Mouse (Mus musculus) lung, adult 2 months (tissue): ENCODE results near the gene Dlgap1. TPM values are rescaled to one million over a fixed set of nuclear protein-coding genes. Genes with fewer than 3 reads are reported as not detected.

Experiments
- DNase-seq: peaks from one replicate; pipeline ENCODE4 v3.0.0; 2022
- H3K4me1 ChIP-seq: fragments of 200-500 bp; 2 replicates; pipeline ENCODE4 v1.6.1; 2011; ENCODE audit warnings: low read length; ENCODE audit not compliant: control insufficient read depth, insufficient read depth
- H3K4me3 ChIP-seq: fragments of 200-500 bp; replicated peaks from 2 replicates; pipeline ENCODE3; 2011; ENCODE audit warnings: low read depth, mild to moderate bottlenecking, control low read depth, low read length; ENCODE audit errors: extremely low read depth
- CTCF ChIP-seq: fragments of 200-500 bp; IDR thresholded peaks from 2 replicates; pipeline ENCODE4 v1.5.1; 2011; ENCODE audit warnings: mild to moderate bottlenecking, low read length, control low read depth; ENCODE audit not compliant: insufficient read depth
- POLR2A ChIP-seq: fragments of 200-500 bp; IDR thresholded peaks from 2 replicates; pipeline ENCODE4 v1.6.1; 2011; ENCODE audit warnings: low read depth, mild to moderate bottlenecking, control low read depth, low read length, borderline replicate concordance; ENCODE audit errors: extremely low read depth
- WGBS: fragments of 180-500 bp; shearing (Covaris S2); methylation state at CpG from one replicate; pipeline ENCODE4 v1.1.7; 2018; 5-methylcytosine and 5-hydroxymethylcytosine counted together
- polyA plus RNA-seq: library from polyadenylated mRNA; depleted of rRNA; stranded (reverse); fragments of >200 nt; gene quantifications from 2 replicates; pipeline ENCODE4 v1.2.3, GENCODE M21; 2012

Dlgap1 gene
- polyA plus RNA-seq, 1 experiment = 0.63 TPM

DNA sequence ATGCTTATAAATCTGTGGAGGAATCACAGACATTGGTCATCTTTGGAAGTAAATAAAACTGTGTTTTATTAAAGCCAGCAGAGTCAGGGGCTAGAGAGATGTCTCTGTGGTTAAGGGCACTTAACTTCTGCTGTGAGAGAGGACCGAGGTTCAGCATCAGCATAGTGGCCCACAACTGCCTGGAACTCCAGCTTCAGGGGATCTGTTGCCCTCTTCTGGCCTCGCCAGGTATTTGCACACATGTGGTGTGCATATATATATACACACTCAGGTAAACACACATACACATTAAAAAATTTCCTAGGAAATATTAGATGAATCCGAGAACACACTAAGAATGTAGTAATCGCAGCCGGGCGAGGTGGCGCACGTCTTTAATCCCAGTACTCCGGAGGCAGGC lies 796.5 kb downstream of the Dlgap1 start:
- WGBS = 96% methylated on average over 9 of the region's 9 CpGs
- H3K4me3 ChIP-seq = no peak overlapping the region
- no peak for DNase-seq

DNA sequence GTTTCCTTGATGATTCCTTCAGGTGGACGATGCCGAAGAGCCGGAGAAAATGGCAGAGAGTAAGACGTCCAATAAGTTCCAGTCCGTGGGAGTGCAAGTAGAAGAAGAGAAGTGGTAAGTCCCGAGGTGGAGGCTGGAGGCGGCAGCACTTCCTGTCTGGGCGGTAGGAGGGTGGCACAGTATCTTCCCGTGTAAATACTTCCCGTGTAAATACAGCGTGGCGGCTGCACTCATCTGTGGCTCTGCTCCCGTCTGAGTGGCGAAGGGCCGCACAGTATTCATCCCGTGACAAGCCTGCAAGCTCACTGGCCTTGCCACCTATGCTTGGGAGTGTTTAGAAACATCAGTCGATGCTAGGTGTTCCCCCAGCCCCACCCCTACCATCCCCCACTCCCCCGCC lies 797.1 kb downstream of the Dlgap1 start:
- no peak for TF ChIP-seq POLR2A
- TF ChIP-seq CTCF = no peak
- no peak overlapping the region for H3K4me3 ChIP-seq
- WGBS = 45% methylated on average over 18 of the region's 18 CpGs
- DNase-seq = no peak
- H3K4me1 ChIP-seq = no peaks in the 10 kb centered on the region

More for the DNA sequence above, 796.5 kb downstream of the Dlgap1 start:
- H3K4me1 ChIP-seq = no peaks in the 10 kb centered on the region
- no peak for TF ChIP-seq POLR2A
- no peak for TF ChIP-seq CTCF

DNA sequence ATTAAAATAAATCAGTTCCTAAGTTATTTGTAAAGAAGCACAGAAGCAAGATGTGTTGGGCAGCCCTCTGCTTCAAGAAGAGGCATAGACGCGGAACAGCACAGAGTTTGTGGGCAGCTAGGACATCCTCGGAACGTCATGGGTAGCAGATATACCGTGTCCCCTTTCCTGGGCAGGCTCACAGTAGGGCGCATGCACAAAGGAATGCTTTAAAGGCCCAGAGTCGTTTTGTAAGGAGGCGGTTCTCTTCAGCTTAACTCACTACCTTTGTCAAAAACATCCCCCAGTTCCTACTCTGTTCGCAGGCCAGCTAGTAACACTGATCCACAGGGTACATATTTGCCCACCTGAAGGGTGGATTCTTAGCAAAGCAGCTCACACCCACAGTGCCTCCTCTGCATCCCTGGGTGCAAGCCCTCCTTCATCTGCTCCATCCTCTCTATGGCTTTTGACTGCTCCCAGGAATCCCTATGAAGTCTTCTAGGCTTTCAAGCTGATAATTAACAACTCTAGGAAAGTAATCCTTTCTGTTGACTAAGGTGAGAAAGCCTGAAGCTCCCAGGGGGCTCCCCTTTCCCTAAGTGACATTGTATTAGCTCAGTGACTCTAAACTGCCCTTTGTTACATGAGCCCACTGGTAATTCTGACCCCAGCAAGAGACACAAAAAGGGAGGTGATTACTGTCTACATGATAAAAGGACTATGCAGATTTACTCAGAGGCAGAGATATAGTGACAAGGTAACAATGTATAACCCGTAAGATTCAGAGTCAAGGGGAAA lies 803.4 kb downstream of the Dlgap1 start:
- Histone ChIP-seq H3K4me1 (no peaks in the 10 kb centered on the region), H3K4me3 (no peak overlapping the region)
- WGBS = 33% methylated on average over 10 of the region's 10 CpGs
- TF ChIP-seq POLR2A (no peak), CTCF (no peak)
- no peak for DNase-seq

DNA sequence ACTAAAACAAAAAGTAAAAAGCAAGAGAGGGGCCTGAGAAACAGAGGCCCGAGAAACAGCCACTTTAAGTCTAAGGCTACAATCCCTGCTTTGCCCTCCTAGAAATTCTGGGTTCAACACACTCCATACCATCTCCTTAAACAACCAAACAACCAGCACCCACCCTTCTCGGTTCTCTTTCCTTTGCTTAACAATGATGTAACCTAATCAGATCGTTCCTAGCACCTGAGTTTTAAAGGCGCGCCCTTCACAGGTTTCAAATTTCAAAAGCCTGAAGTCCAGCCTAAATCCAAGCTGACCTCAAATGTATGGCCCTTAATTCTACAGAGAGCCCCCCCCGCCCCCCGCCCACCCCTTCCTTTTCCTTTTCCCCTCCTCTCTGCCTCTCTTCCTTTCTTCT lies 810.9 kb downstream of the Dlgap1 start:
- TF ChIP-seq POLR2A (no peak), CTCF (no peak)
- WGBS = 53% methylated on average over 7 of the region's 7 CpGs
- no peak for DNase-seq
- no peak overlapping the region for H3K4me3 ChIP-seq
- no peaks in the 10 kb centered on the region for H3K4me1 ChIP-seq

DNA sequence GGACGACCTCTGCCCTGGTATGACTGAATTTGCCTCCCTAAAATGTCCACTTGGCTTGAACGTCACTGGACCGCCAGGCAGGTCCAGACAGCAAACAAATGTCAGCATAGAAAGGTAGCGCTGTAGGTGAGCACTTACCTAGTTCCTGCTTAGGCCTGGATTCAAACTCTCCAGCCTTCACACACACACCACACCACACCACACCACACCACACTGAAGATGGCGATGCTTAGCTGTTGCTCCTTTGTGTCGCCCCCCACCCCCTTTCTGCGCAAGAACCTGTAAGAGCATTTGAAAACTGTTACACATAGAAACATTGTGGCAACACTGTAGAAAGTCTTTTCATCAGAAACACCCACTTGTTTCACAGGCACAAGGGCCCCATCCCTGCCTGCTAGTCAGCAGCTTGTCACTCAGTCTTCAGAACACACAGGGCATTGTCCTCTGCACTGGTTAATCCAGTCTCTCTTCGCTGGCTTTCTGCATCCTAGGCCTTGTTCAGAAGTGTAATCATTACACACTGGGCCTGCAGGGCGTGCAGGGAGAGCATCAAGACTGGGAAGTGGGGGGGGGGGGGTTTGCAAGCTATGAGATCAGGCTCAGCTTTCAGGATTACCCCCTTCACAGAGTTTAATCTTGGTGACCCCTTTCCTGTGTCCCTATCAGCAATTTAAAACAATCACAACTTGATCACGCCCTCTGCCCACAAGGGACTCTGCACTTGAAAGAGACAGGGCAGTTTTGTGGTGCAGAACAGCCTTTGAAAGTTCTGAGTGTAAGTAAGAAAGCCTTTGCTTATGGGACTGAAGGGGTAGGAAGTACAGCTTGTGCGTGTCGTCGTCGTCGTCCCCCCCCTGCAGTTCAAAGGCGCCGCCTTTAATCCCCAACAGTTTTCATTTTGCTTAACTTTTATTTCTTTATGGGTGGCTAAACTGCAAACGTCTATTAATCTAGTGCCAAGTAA lies 812.1 kb downstream of the Dlgap1 start:
- no peak for TF ChIP-seq CTCF
- TF ChIP-seq POLR2A = no peak
- 54% methylated on average over 18 of the region's 18 CpGs for WGBS

DNA sequence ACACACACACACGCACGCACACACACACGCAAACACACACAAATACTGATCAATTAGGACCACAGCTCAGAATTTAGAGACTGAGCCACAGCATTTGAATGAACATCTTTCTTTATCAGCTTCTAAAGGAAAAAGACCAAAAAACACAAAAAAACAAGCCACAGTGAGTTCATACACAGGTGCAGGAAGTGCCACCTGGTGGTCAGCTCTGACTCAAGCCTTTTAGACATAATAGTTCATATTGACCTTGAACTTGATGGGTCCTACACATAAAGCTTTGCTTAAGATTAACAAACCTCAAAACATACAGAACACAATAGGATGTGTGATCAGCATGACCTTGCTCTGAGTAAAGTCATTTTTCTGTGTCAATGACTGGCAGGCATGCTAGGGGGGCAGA lies 814.4 kb downstream of the Dlgap1 start:
- no peak overlapping the region for H3K4me3 ChIP-seq
- DNase-seq = no peak
- WGBS = 96% methylated on average over 3 of the region's 3 CpGs
- no peaks in the 10 kb centered on the region for H3K4me1 ChIP-seq
- TF ChIP-seq POLR2A (no peak), CTCF (no peak)

More for the DNA sequence above, 812.1 kb downstream of the Dlgap1 start:
- no peaks in the 10 kb centered on the region for H3K4me1 ChIP-seq
- no peak overlapping the region for H3K4me3 ChIP-seq
- DNase-seq = no peak

DNA sequence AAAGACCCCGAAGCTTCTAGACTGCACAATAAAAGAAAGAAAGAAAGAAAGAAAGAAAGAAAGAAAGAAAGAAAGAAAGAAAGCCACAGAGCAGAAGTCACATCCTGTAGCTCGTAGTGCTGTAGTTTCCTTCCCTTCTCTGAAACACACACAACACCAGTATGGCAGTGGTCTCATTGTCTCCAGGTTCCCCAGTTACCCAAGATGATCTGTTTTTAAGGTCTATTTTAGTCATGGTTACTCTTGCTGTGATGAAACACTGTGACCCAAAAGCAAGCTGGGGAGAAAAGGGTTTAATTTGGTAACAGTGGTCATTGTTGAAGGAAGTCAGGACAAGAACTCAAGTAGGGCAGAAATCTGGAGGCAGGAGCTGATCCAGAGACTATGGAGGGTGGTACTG lies 818.5 kb downstream of the Dlgap1 start:
- no peak for DNase-seq
- TF ChIP-seq CTCF (no peak), POLR2A (no peak)
- no peak overlapping the region for H3K4me3 ChIP-seq
- 81% methylated on average over 2 of the region's 2 CpGs for WGBS
- no peaks in the 10 kb centered on the region for H3K4me1 ChIP-seq

DNA sequence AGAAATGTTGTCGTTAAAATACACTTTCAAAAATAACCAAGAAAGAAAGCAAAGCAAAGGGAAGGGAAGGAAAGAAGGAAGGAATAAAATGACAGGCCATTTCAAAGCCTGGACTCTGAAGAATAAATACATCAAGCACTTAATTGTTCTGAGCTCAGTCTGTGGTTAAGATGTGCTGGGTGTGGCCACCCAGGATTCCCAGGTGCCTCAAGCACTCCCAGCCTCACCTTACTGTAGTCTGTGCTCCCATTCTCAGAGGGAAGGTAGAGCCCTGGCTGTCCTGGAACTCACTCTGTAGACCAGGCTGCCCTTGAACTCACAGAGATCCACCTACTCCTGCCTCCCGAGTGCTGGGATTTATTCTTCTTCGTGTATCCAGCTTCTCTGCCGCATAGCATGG lies 821.9 kb downstream of the Dlgap1 start:
- WGBS = 88% methylated on average over 4 of the region's 4 CpGs
- H3K4me3 ChIP-seq = no peak overlapping the region

DNA sequence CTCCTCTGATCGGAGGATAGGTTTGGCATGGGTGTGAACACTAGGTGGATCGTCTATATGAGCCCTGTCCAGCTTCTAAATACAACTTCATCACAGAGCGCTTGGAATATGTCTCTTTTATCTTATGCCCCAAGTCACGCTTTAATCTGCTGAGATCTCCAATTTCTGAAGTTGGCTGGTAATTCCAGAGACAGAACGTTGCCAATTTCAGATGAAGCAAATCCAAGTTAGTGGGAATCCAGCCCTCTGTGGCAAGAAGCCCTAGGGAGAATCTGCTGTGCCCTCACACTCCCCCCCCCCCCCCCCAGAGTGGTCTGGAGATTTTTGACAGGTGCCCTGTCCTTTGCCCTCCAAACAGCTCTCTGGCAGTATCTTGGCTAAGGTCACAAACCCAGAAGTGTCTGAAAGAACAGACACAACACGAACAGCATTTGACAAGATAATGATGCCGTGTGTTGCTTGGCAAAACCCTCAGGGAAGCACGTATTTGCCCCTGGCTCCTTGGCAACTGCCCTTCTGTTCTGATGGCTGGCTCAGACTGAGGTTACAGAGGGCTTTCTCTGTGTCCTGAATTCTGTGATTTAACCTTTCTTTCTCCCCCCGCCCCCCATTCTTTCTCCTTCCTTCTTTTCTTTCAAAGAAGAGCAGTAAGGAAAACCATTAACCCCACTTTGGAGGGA lies 822.9 kb downstream of the Dlgap1 start:
- TF ChIP-seq CTCF (no peak), POLR2A (no peak)
- H3K4me3 ChIP-seq = no peak overlapping the region
- 72% methylated on average over 9 of the region's 9 CpGs for WGBS
- no peak for DNase-seq
- no peaks in the 10 kb centered on the region for H3K4me1 ChIP-seq

More for the DNA sequence above, 821.9 kb downstream of the Dlgap1 start:
- no peak for TF ChIP-seq POLR2A
- no peak for TF ChIP-seq CTCF
- DNase-seq = no peak
- H3K4me1 ChIP-seq = no peaks in the 10 kb centered on the region
